Mouse (Mus musculus) limb, embryonic 12.5 days (tissue): Measurements from ENCODE around the gene Caln1. TPM values are rescaled to one million over a fixed set of nuclear protein-coding genes. Genes with fewer than 3 reads are reported as not detected.

Source experiments
- ATAC-seq: fragments of 200-750 bp; cut with Nextera tagmentation; 2 replicates; pipeline ENCODE4 v1.8.0; 2017; ENCODE audit warnings: low read depth, moderate TSS enrichment; ENCODE audit not compliant: insufficient number of reproducible peaks, insufficient read depth, low FRiP score, low TSS enrichment
- H3K27ac ChIP-seq: fragments of 300-500 bp; sonication (generic); 2 replicates; pipeline ENCODE4 v1.5.1; 2016; ENCODE audit warnings: mild to moderate bottlenecking, moderate library complexity
- H3K27me3 ChIP-seq: fragments of 300-500 bp; sonication (generic); 2 replicates; pipeline ENCODE4 v1.6.1; 2016; ENCODE audit warnings: mild to moderate bottlenecking, moderate library complexity
- H3K36me3 ChIP-seq: fragments of 300-500 bp; sonication (generic); 2 replicates; pipeline ENCODE4 v1.6.1; 2016; ENCODE audit warnings: mild to moderate bottlenecking, moderate library complexity
- H3K4me1 ChIP-seq: fragments of 300-500 bp; sonication (generic); replicated peaks from 2 replicates; pipeline ENCODE4 v1.6.1; 2016
- H3K4me2 ChIP-seq: fragments of 300-500 bp; sonication (generic); 2 replicates; pipeline ENCODE4 v1.6.1; 2016; ENCODE audit warnings: mild to moderate bottlenecking, moderate library complexity
- H3K4me3 ChIP-seq: fragments of 300-500 bp; sonication (generic); replicated peaks from 2 replicates; pipeline ENCODE4 v1.5.1; 2016; ENCODE audit warnings: mild to moderate bottlenecking
- H3K9ac ChIP-seq: fragments of 300-500 bp; sonication (generic); replicated peaks from 2 replicates; pipeline ENCODE4 v1.6.1; 2016; ENCODE audit warnings: mild to moderate bottlenecking, moderate library complexity
- H3K9me3 ChIP-seq: fragments of 300-500 bp; sonication (generic); 2 replicates; pipeline ENCODE4 v1.6.1; 2016; ENCODE audit warnings: mild to moderate bottlenecking, moderate library complexity
- WGBS: fragments of 180-500 bp; shearing (Covaris S2); methylation state at CpG from one replicate; pipeline ENCODE4 v1.1.7; 2016; 5-methylcytosine and 5-hydroxymethylcytosine counted together
- polyA plus RNA-seq: library from polyadenylated mRNA; unstranded; fragments of >200 nt; fragmentation: Nextera tagmentation; extraction: Ambion mirVana; gene quantifications from 2 replicates; pipeline ENCODE4 v1.2.1, GENCODE M21; 2016

Gene Caln1
- polyA plus RNA-seq, 1 experiment from 2014 or later = 0.73 TPM

GRCm38 (mm10) chr5:130547496-130547895 is 178.2 kb downstream of the Caln1 start:
- no peaks in the 10 kb centered on the region for H3K9me3 ChIP-seq
- H3K27ac ChIP-seq = no peak overlapping the region
- H3K4me2 ChIP-seq = no peak overlapping the region
- H3K4me3 ChIP-seq = no peak overlapping the region
- H3K9ac ChIP-seq = no peak overlapping the region
- 90% methylated on average over 5 of the region's 5 CpGs for WGBS
- H3K27me3 ChIP-seq = no peaks in the 10 kb centered on the region
- H3K36me3 ChIP-seq = no peaks in the 10 kb centered on the region
- ATAC-seq = no peak
- no peaks in the 10 kb centered on the region for H3K4me1 ChIP-seq

GRCm38 (mm10) chr5:130553916-130554315 is 184.7 kb downstream of the Caln1 start:
- Histone ChIP-seq H3K27ac (no peak overlapping the region), H3K27me3 (no peaks in the 10 kb centered on the region), H3K9ac (no peak overlapping the region), H3K4me3 (no peak overlapping the region), H3K4me2 (no peak overlapping the region), H3K4me1 (no peaks in the 10 kb centered on the region), H3K36me3 (no peaks in the 10 kb centered on the region), H3K9me3 (no peaks in the 10 kb centered on the region)
- WGBS = 60% methylated on average over 4 of the region's 4 CpGs
- ATAC-seq = no peak

GRCm38 (mm10) chr5:130563146-130563545 is 193.9 kb downstream of the Caln1 start:
- H3K27me3 ChIP-seq = no peaks in the 10 kb centered on the region

GRCm38 (mm10) chr5:130566002-130566401 is 196.7 kb downstream of the Caln1 start:
- no peak overlapping the region for H3K27ac ChIP-seq
- no peaks in the 10 kb centered on the region for H3K27me3 ChIP-seq
- no peaks in the 10 kb centered on the region for H3K4me1 ChIP-seq
- H3K4me2 ChIP-seq = no peak overlapping the region
- H3K9ac ChIP-seq = no peak overlapping the region
- H3K4me3 ChIP-seq = no peak overlapping the region
- ATAC-seq = no peak
- no peaks in the 10 kb centered on the region for H3K36me3 ChIP-seq
- peaks cover 11% of the 10 kb centered on the region for H3K9me3 ChIP-seq
- WGBS = 93% methylated on average over 3 of the region's 3 CpGs

More at GRCm38 (mm10) chr5:130563146-130563545, 193.9 kb downstream of the Caln1 start:
- no peak for ATAC-seq
- no peaks in the 10 kb centered on the region for H3K36me3 ChIP-seq
- WGBS = 67% methylated on average over 3 of the region's 3 CpGs
- H3K4me1 ChIP-seq = no peaks in the 10 kb centered on the region
- no peak overlapping the region for H3K4me3 ChIP-seq
- no peak overlapping the region for H3K4me2 ChIP-seq
- H3K9me3 ChIP-seq = peaks cover 11% of the 10 kb centered on the region
- no peak overlapping the region for H3K9ac ChIP-seq
- no peak overlapping the region for H3K27ac ChIP-seq

GRCm38 (mm10) chr5:130577581-130577980 is 208.3 kb downstream of the Caln1 start:
- 84% methylated on average over 2 of the region's 2 CpGs for WGBS
- no peak overlapping the region for H3K27ac ChIP-seq
- no peaks in the 10 kb centered on the region for H3K36me3 ChIP-seq
- no peak overlapping the region for H3K4me2 ChIP-seq
- no peaks in the 10 kb centered on the region for H3K4me1 ChIP-seq
- H3K27me3 ChIP-seq = no peaks in the 10 kb centered on the region
- no peak overlapping the region for H3K9ac ChIP-seq
- no peak for ATAC-seq
- no peak overlapping the region for H3K4me3 ChIP-seq
- H3K9me3 ChIP-seq = no peaks in the 10 kb centered on the region

GRCm38 (mm10) chr5:130584042-130584441 is 214.8 kb downstream of the Caln1 start:
- H3K9ac ChIP-seq = no peak overlapping the region
- H3K9me3 ChIP-seq = no peaks in the 10 kb centered on the region
- H3K36me3 ChIP-seq = no peaks in the 10 kb centered on the region
- no peaks in the 10 kb centered on the region for H3K27me3 ChIP-seq
- H3K4me1 ChIP-seq = no peaks in the 10 kb centered on the region
- 84% methylated on average over 3 of the region's 3 CpGs for WGBS
- no peak for ATAC-seq
- no peak overlapping the region for H3K4me3 ChIP-seq
- no peak overlapping the region for H3K4me2 ChIP-seq
- no peak overlapping the region for H3K27ac ChIP-seq

- Histone ChIP-seq H3K4me1 (no peaks in the 10 kb centered on the region), H3K9me3 (no peaks in the 10 kb centered on the region), H3K4me3 (no peak overlapping the region), H3K36me3 (no peaks in the 10 kb centered on the region), H3K27ac (no peak overlapping the region), H3K27me3 (no peaks in the 10 kb centered on the region), H3K9ac (no peak overlapping the region), H3K4me2 (no peak overlapping the region)
- 88% methylated on average over 4 of the region's 4 CpGs for WGBS
- ATAC-seq = no peak
These were observed 217.0 kb downstream of the Caln1 start for GRCm38 (mm10) chr5:130586257-130586656.

- no peaks in the 10 kb centered on the region for H3K36me3 ChIP-seq
- H3K9ac ChIP-seq = no peak overlapping the region
- no peak overlapping the region for H3K4me3 ChIP-seq
- H3K9me3 ChIP-seq = no peaks in the 10 kb centered on the region
- no peak overlapping the region for H3K27ac ChIP-seq
- H3K4me2 ChIP-seq = no peak overlapping the region
- WGBS = 69% methylated on average over 6 of the region's 6 CpGs
- H3K27me3 ChIP-seq = no peaks in the 10 kb centered on the region
- ATAC-seq = no peak
- 0 out of 2 replicates have a peak, but pooled peaks cover 5% of the 10 kb centered on the region for H3K4me1 ChIP-seq
These were observed 227.3 kb downstream of the Caln1 start for GRCm38 (mm10) chr5:130596541-130596940.

- H3K27me3 ChIP-seq = no peaks in the 10 kb centered on the region
- H3K4me3 ChIP-seq = no peak overlapping the region
- WGBS = 81% methylated on average over 3 of the region's 3 CpGs
- H3K36me3 ChIP-seq = no peaks in the 10 kb centered on the region
- no peak overlapping the region for H3K4me2 ChIP-seq
- ATAC-seq = no peak
- peaks cover 34% of the 10 kb centered on the region for H3K4me1 ChIP-seq
- no peak overlapping the region for H3K9ac ChIP-seq
- H3K27ac ChIP-seq = peak overlapping the region; percentile 69
- no peaks in the 10 kb centered on the region for H3K9me3 ChIP-seq
These were observed 244.4 kb downstream of the Caln1 start for GRCm38 (mm10) chr5:130613657-130614056.

- Histone ChIP-seq H3K4me1 (peaks cover 32% of the 10 kb centered on the region), H3K27ac (peak overlapping the region; percentile 69), H3K9ac (no peak overlapping the region), H3K4me3 (no peak overlapping the region), H3K9me3 (peaks cover 2% of the 10 kb centered on the region; the same call in 1 of the 2 replicates), H3K4me2 (no peak overlapping the region), H3K27me3 (no peaks in the 10 kb centered on the region), H3K36me3 (no peaks in the 10 kb centered on the region)
- 31% methylated on average over 3 of the region's 3 CpGs for WGBS
- ATAC-seq = no peak
These were observed 245.0 kb downstream of the Caln1 start for GRCm38 (mm10) chr5:130614209-130614608.

GRCm38 (mm10) chr5:130620060-130620459 is 250.8 kb downstream of the Caln1 start:
- Histone ChIP-seq H3K4me3 (no peak overlapping the region), H3K4me1 (peaks cover 42% of the 10 kb centered on the region), H3K27me3 (no peaks in the 10 kb centered on the region), H3K4me2 (no peak overlapping the region), H3K9me3 (peaks cover 4% of the 10 kb centered on the region; the same call in 1 of the 2 replicates), H3K36me3 (no peaks in the 10 kb centered on the region), H3K9ac (no peak overlapping the region), H3K27ac (no peak overlapping the region)
- WGBS = 73% methylated on average over 7 of the region's 7 CpGs
- no peak for ATAC-seq

- Histone ChIP-seq H3K27me3 (no peaks in the 10 kb centered on the region), H3K9ac (no peak overlapping the region), H3K4me3 (no peak overlapping the region), H3K27ac (peak overlapping the region; percentile 69), H3K4me1 (peaks cover 26% of the 10 kb centered on the region), H3K9me3 (peaks cover 4% of the 10 kb centered on the region; the same call in 1 of the 2 replicates), H3K36me3 (no peaks in the 10 kb centered on the region), H3K4me2 (no peak overlapping the region)
- ATAC-seq = peak; percentile 93
- WGBS = 6% methylated on average over 5 of the region's 5 CpGs
These were observed 254.0 kb downstream of the Caln1 start for GRCm38 (mm10) chr5:130623206-130623605.
